ENCODE assay signal across 17 mouse cellular contexts in the genomic region with DNA sequence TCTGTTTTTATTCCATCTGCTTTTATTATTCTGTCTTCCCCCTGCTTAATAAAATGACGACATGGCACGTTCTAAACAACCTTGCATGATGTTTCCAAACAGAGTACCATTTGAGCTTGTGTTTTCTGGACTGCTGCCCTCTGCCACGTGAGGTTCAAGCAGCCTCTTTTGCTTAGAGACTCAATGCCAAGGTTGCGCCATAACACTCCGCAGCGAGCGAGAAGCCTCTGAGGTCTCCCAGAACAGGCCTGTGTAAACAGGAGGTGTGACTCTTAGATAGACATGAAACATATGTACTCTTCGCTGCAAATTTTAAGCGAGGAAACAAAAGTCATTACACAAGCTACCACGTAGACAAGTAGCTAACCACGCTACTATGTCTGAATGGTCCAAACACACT. TPM values are rescaled to one million over a fixed set of nuclear protein-coding genes. Genes with fewer than 3 reads are reported as not detected.
DNase-seq lines count a peak whose midpoint lies in the region; ATAC-seq and TF ChIP-seq lines count a peak whose summit lies in the region.
"Had no signal": no experiment of that assay in that cellular context is flagged by ENCODE, and none has a peak within 500 bp of the region (broad histone marks: within the 10 kb centered on the region; RNA-seq: fewer than 3 reads in every experiment).

No protein-coding gene starts in this region.

- H3K9ac ChIP-seq in lung, embryonic 15.5 days: no peak overlapping the region
- peak overlapping the region; percentile 8; the same call in 1 of the 2 replicates for H3K9ac ChIP-seq in stomach, postnatal 0 days (ENCODE audit: low read length)
- no peak overlapping the region for H3K9ac ChIP-seq in midbrain, embryonic 13.5 days (replicated peaks)
- H3K9ac ChIP-seq: limb, embryonic 12.5 days had no signal

- no peaks in the 10 kb centered on the region for H3K4me1 ChIP-seq in lung, embryonic 15.5 days
- no peaks in the 10 kb centered on the region for H3K4me1 ChIP-seq in stomach, postnatal 0 days (replicated peaks; ENCODE audit: control insufficient read depth, insufficient read depth)
- no peaks in the 10 kb centered on the region for H3K4me1 ChIP-seq in midbrain, embryonic 13.5 days (replicated peaks)
- H3K4me1 ChIP-seq: limb, embryonic 12.5 days had no signal

- intact Hi-C loops in gastrocnemius, postnatal 14 days (cut with DNase I; ENCODE audit: low total_unique reads): no loop called here

- 39% methylated on average over 11 of the region's 11 CpGs for WGBS in lung, embryonic 15.5 days
- 34% methylated on average over 11 of the region's 11 CpGs for WGBS in stomach, postnatal 0 days
- 86% methylated on average over 11 of the region's 11 CpGs for WGBS in midbrain, embryonic 13.5 days

- no peak overlapping the region for H3K27ac ChIP-seq in lung, embryonic 15.5 days
- H3K27ac ChIP-seq in stomach, postnatal 0 days (replicated peaks): no peak overlapping the region
- H3K27ac ChIP-seq in midbrain, embryonic 13.5 days: no peak overlapping the region
- H3K27ac ChIP-seq: limb, embryonic 12.5 days had no signal

- ATAC-seq in lung, embryonic 15.5 days (ENCODE audit: borderline replicate concordance, extremely low read depth, low FRiP score, low TSS enrichment): peak; percentile 27; the same call in 1 of the 2 replicates
- peak; percentile 80; the same call in 1 of the 2 replicates for ATAC-seq in stomach, postnatal 0 days (ENCODE audit: low FRiP score, low TSS enrichment)
- no peak for ATAC-seq in midbrain, embryonic 13.5 days
- ATAC-seq: Patski had no signal

- H3K9me3 ChIP-seq in lung, embryonic 15.5 days: no peaks in the 10 kb centered on the region
- H3K9me3 ChIP-seq in stomach, postnatal 0 days (ENCODE audit: control insufficient read depth, low read length): no peaks in the 10 kb centered on the region
- H3K9me3 ChIP-seq in midbrain, embryonic 13.5 days: no peaks in the 10 kb centered on the region
- H3K9me3 ChIP-seq: limb, embryonic 12.5 days had no signal

- H3K4me3 ChIP-seq in lung, embryonic 15.5 days: no peak overlapping the region
- no peak overlapping the region for H3K4me3 ChIP-seq in stomach, postnatal 0 days (ENCODE audit: low read depth, low read length)
- H3K4me3 ChIP-seq in midbrain, embryonic 13.5 days (replicated peaks): no peak overlapping the region
- H3K4me3 ChIP-seq: erythroblast, embryonic 14.5 days; limb, embryonic 12.5 days had no signal

- H3K36me3 ChIP-seq in lung, embryonic 15.5 days: no peaks in the 10 kb centered on the region
- H3K36me3 ChIP-seq in stomach, postnatal 0 days (ENCODE audit: control insufficient read depth, insufficient read depth, low read length): no peaks in the 10 kb centered on the region
- H3K36me3 ChIP-seq in midbrain, embryonic 13.5 days: no peaks in the 10 kb centered on the region
- H3K36me3 ChIP-seq: limb, embryonic 12.5 days had no signal

- DNase-seq in gastrocnemius, adult 18-20 months (ENCODE audit: low spot score): peak; percentile 33
- DNase-seq in gastrocnemius, postnatal 14 days: no peak
- DNase-seq in urinary bladder, postnatal 14 days (ENCODE audit: low spot score): peak; percentile 65
- DNase-seq in urinary bladder, adult 2 months (ENCODE audit: low spot score): no peak
- DNase-seq in stomach, postnatal 0 days (ENCODE audit: low spot score): peak; percentile 24
- DNase-seq in yolk sac, embryonic 10.5 days (ENCODE audit: low spot score): no peak
- DNase-seq: cerebellum, postnatal 10 days; layer of hippocampus, postnatal 36 days; right cerebral cortex, postnatal 25 days had no signal

- TF ChIP-seq EP300 in stomach, postnatal 0 days (optimal IDR thresholded peaks at IDR 0.05): no peak

- no peaks in the 10 kb centered on the region for H3K27me3 ChIP-seq in lung, embryonic 15.5 days
- H3K27me3 ChIP-seq in stomach, postnatal 0 days (ENCODE audit: control insufficient read depth, insufficient read depth, low read length): no peaks in the 10 kb centered on the region
- no peaks in the 10 kb centered on the region for H3K27me3 ChIP-seq in midbrain, embryonic 13.5 days
- H3K27me3 ChIP-seq: limb, embryonic 12.5 days; Patski had no signal

- H3K4me2 ChIP-seq in lung, embryonic 15.5 days: no peak overlapping the region
- no peak overlapping the region for H3K4me2 ChIP-seq in stomach, postnatal 0 days (replicated peaks; ENCODE audit: low read depth)
- H3K4me2 ChIP-seq in midbrain, embryonic 13.5 days (replicated peaks): no peak overlapping the region
- H3K4me2 ChIP-seq: limb, embryonic 12.5 days; midbrain, embryonic 11.5 days had no signal

- no peak for TF ChIP-seq CTCF in stomach, postnatal 0 days (IDR thresholded peaks at IDR 0.05; ENCODE audit: low read depth)

RNA-seq across cellular contexts. Expression of a gene that starts 55.2 kb away (rescaled TPM):
- 10 to 100 TPM; 44.2 to 58.9 TPM for total RNA-seq in gastrocnemius, adult 18-20 months (2021)
- 10 to 100 TPM; 35.5 to 50.7 TPM for total RNA-seq in gastrocnemius, postnatal 14 days (2021)
- 22.2 and 33.0 TPM in 2 replicates for polyA plus RNA-seq in urinary bladder, adult 2 months (2012; rRNA removed)
- 1.4 and 1.6 TPM in 2 replicates for polyA plus RNA-seq in lung, embryonic 15.5 days (2015; fragmentation: Nextera tagmentation; extraction: Ambion mirVana)
- polyA plus RNA-seq in stomach, postnatal 0 days (2015; fragmentation: Nextera tagmentation; extraction: Ambion mirVana): 9.1 and 13.3 TPM in 2 replicates
- polyA plus RNA-seq in midbrain, embryonic 13.5 days (2015; fragmentation: Nextera tagmentation; extraction: Ambion mirVana): 8.1 and 10.6 TPM in 2 replicates
- total RNA-seq: granulocyte monocyte progenitor cell, adult 5-6 weeks; neutrophil, adult 5-6 weeks had no signal
- polyA plus RNA-seq: erythroblast, embryonic 14.5 days had no signal

Comparison
In these comparisons a context has a peak if more than half of its experiments do, and no peak if none do; other contexts are left out.
1. DNase-seq: peak in gastrocnemius, adult 18-20 months (single experiment), urinary bladder, postnatal 14 days (single experiment) and stomach, postnatal 0 days (single experiment); none in gastrocnemius, postnatal 14 days (single experiment), urinary bladder, adult 2 months (single experiment) and yolk sac, embryonic 10.5 days (single experiment).